Mouse (Mus musculus) midbrain, embryonic 13.5 days (tissue): ENCODE results near the gene Mical3. TPM values are rescaled to one million over a fixed set of nuclear protein-coding genes. Genes with fewer than 3 reads are reported as not detected.

Experiments used
- ATAC-seq: fragments of 200-750 bp; cut with Nextera tagmentation; 2 replicates; pipeline ENCODE4 v1.8.0; 2017; ENCODE audit warnings: mild to moderate bottlenecking, moderate TSS enrichment, moderate library complexity
- H3K27ac ChIP-seq: fragments of 300-500 bp; sonication (generic); 2 replicates; pipeline ENCODE4 v1.5.1; 2015; ENCODE audit warnings: inconsistent platforms, mild to moderate bottlenecking, moderate library complexity
- H3K27me3 ChIP-seq: fragments of 300-500 bp; sonication (generic); 2 replicates; pipeline ENCODE4 v1.6.1; 2015; ENCODE audit warnings: mild to moderate bottlenecking, inconsistent platforms
- H3K36me3 ChIP-seq: fragments of 300-500 bp; sonication (generic); 2 replicates; pipeline ENCODE4 v1.6.1; 2015; ENCODE audit warnings: mild to moderate bottlenecking, inconsistent platforms
- H3K4me1 ChIP-seq: fragments of 300-500 bp; sonication (generic); replicated peaks from 2 replicates; pipeline ENCODE4 v1.6.1; 2015; ENCODE audit warnings: inconsistent platforms
- H3K4me2 ChIP-seq: fragments of 300-500 bp; sonication (generic); replicated peaks from 2 replicates; pipeline ENCODE4 v1.6.1; 2015; ENCODE audit warnings: moderate library complexity, mild to moderate bottlenecking, inconsistent platforms
- H3K4me3 ChIP-seq: fragments of 300-500 bp; sonication (generic); replicated peaks from 2 replicates; pipeline ENCODE4 v1.5.1; 2015; ENCODE audit warnings: mild to moderate bottlenecking, inconsistent platforms
- H3K9ac ChIP-seq: fragments of 300-500 bp; sonication (generic); replicated peaks from 2 replicates; pipeline ENCODE4 v1.6.1; 2015; ENCODE audit warnings: mild to moderate bottlenecking, inconsistent platforms
- H3K9me3 ChIP-seq: fragments of 300-500 bp; sonication (generic); 2 replicates; pipeline ENCODE4 v1.6.1; 2016; ENCODE audit warnings: mild to moderate bottlenecking, inconsistent platforms
- WGBS: fragments of 180-500 bp; shearing (Covaris S2); methylation state at CpG from one replicate; pipeline ENCODE4 v1.1.7; 2015; 5-methylcytosine and 5-hydroxymethylcytosine counted together
- polyA plus RNA-seq: library from polyadenylated mRNA; unstranded; fragments of >200 nt; fragmentation: Nextera tagmentation; extraction: Ambion mirVana; gene quantifications from 2 replicates; pipeline ENCODE4 v1.2.1, GENCODE M21; 2015

Mical3 gene
- polyA plus RNA-seq, 1 experiment from 2014 or later = 35.7 TPM

- ATAC-seq = no peak
Observed at GRCm38 (mm10) chr6:121073312-121073711, 57.5 kb downstream of the Mical3 start.

GRCm38 (mm10) chr6:121072615-121073014 lies 58.2 kb downstream of the Mical3 start:
- Histone ChIP-seq H3K4me3 (no peak overlapping the region), H3K4me2 (no peak overlapping the region)
- WGBS = 80% methylated on average over 2 of the region's 2 CpGs

More at GRCm38 (mm10) chr6:121073312-121073711, 57.5 kb downstream of the Mical3 start:
- Histone ChIP-seq H3K36me3 (no peaks in the 10 kb centered on the region), H3K4me2 (no peak overlapping the region), H3K27ac (no peak overlapping the region), H3K9ac (no peak overlapping the region), H3K9me3 (no peaks in the 10 kb centered on the region), H3K4me3 (no peak overlapping the region), H3K27me3 (no peaks in the 10 kb centered on the region), H3K4me1 (peaks cover 7% of the 10 kb centered on the region; the same call in 1 of the 2 replicates)
- 87% methylated on average over 7 of the region's 7 CpGs for WGBS

GRCm38 (mm10) chr6:121070584-121071230 lies 60.1 kb downstream of the Mical3 start:
- ATAC-seq = no peak
- Histone ChIP-seq H3K27ac (no peak overlapping the region), H3K4me3 (no peak overlapping the region), H3K27me3 (no peaks in the 10 kb centered on the region), H3K9me3 (no peaks in the 10 kb centered on the region), H3K9ac (no peak overlapping the region), H3K4me2 (no peak overlapping the region), H3K4me1 (peaks cover 31% of the 10 kb centered on the region), H3K36me3 (no peaks in the 10 kb centered on the region)
- WGBS = 85% methylated on average over 9 of the region's 9 CpGs

More at GRCm38 (mm10) chr6:121072615-121073014, 58.2 kb downstream of the Mical3 start:
- no peak overlapping the region for H3K9ac ChIP-seq
- no peaks in the 10 kb centered on the region for H3K36me3 ChIP-seq
- no peaks in the 10 kb centered on the region for H3K9me3 ChIP-seq
- peaks cover 12% of the 10 kb centered on the region for H3K4me1 ChIP-seq
- no peak overlapping the region for H3K27ac ChIP-seq
- no peak for ATAC-seq
- H3K27me3 ChIP-seq = no peaks in the 10 kb centered on the region

- Histone ChIP-seq H3K4me1 (peaks cover 47% of the 10 kb centered on the region), H3K9me3 (no peaks in the 10 kb centered on the region), H3K27me3 (no peaks in the 10 kb centered on the region), H3K27ac (no peak overlapping the region), H3K36me3 (no peaks in the 10 kb centered on the region), H3K4me2 (no peak overlapping the region), H3K9ac (no peak overlapping the region), H3K4me3 (no peak overlapping the region)
- WGBS = 83% methylated on average over 8 of the region's 8 CpGs
- ATAC-seq = no peak
Observed at GRCm38 (mm10) chr6:121069156-121069555, 61.6 kb downstream of the Mical3 start.

- H3K36me3 ChIP-seq = no peaks in the 10 kb centered on the region
- H3K4me1 ChIP-seq = peaks cover 53% of the 10 kb centered on the region
- ATAC-seq = no peak
Observed at GRCm38 (mm10) chr6:121068087-121068464, 62.7 kb downstream of the Mical3 start.

GRCm38 (mm10) chr6:121067426-121068086 lies 63.2 kb downstream of the Mical3 start:
- no peaks in the 10 kb centered on the region for H3K9me3 ChIP-seq
- 64% methylated on average over 11 of the region's 11 CpGs for WGBS
- H3K4me3 ChIP-seq = no peak overlapping the region
- H3K36me3 ChIP-seq = no peaks in the 10 kb centered on the region
- no peak overlapping the region for H3K4me2 ChIP-seq
- H3K9ac ChIP-seq = no peak overlapping the region
- H3K27ac ChIP-seq = no peak overlapping the region
- H3K4me1 ChIP-seq = peaks cover 53% of the 10 kb centered on the region
- no peaks in the 10 kb centered on the region for H3K27me3 ChIP-seq
- no peak for ATAC-seq

More at GRCm38 (mm10) chr6:121068087-121068464, 62.7 kb downstream of the Mical3 start:
- no peaks in the 10 kb centered on the region for H3K27me3 ChIP-seq
- 88% methylated on average over 7 of the region's 7 CpGs for WGBS
- no peak overlapping the region for H3K27ac ChIP-seq
- no peak overlapping the region for H3K4me2 ChIP-seq
- no peaks in the 10 kb centered on the region for H3K9me3 ChIP-seq
- no peak overlapping the region for H3K4me3 ChIP-seq
- H3K9ac ChIP-seq = no peak overlapping the region

- Histone ChIP-seq H3K9me3 (no peaks in the 10 kb centered on the region), H3K9ac (no peak overlapping the region), H3K27ac (no peak overlapping the region), H3K27me3 (no peaks in the 10 kb centered on the region), H3K36me3 (no peaks in the 10 kb centered on the region), H3K4me2 (no peak overlapping the region), H3K4me1 (peaks cover 53% of the 10 kb centered on the region), H3K4me3 (no peak overlapping the region)
- ATAC-seq = no peak
- WGBS = 51% methylated on average over 6 of the region's 6 CpGs
Observed at GRCm38 (mm10) chr6:121066761-121067160, 64.0 kb downstream of the Mical3 start.

GRCm38 (mm10) chr6:121064356-121065015 lies 66.3 kb downstream of the Mical3 start:
- Histone ChIP-seq H3K36me3 (no peaks in the 10 kb centered on the region), H3K9me3 (no peaks in the 10 kb centered on the region), H3K4me1 (peaks cover 47% of the 10 kb centered on the region), H3K9ac (peak overlapping the region; percentile 61), H3K4me2 (peak overlapping the region; percentile 42), H3K27me3 (no peaks in the 10 kb centered on the region), H3K4me3 (peak overlapping the region; percentile 10), H3K27ac (peak overlapping the region; percentile 91)
- 36% methylated on average over 17 of the region's 17 CpGs for WGBS
- ATAC-seq = peak; percentile 87

GRCm38 (mm10) chr6:121063771-121064170 lies 67.0 kb downstream of the Mical3 start:
- H3K4me3 ChIP-seq = no peak overlapping the region
- 0 out of 2 replicates have a peak, but pooled peaks have one; percentile 12 for ATAC-seq
- H3K36me3 ChIP-seq = no peaks in the 10 kb centered on the region
- peaks cover 46% of the 10 kb centered on the region for H3K4me1 ChIP-seq
- peak overlapping the region; percentile 61; the same call in 1 of the 2 replicates for H3K9ac ChIP-seq
- H3K27me3 ChIP-seq = no peaks in the 10 kb centered on the region
- no peaks in the 10 kb centered on the region for H3K9me3 ChIP-seq
- 81% methylated on average over 8 of the region's 8 CpGs for WGBS
- H3K4me2 ChIP-seq = no peak overlapping the region
- peak overlapping the region; percentile 91 for H3K27ac ChIP-seq

GRCm38 (mm10) chr6:121062891-121063408 lies 67.8 kb downstream of the Mical3 start:
- WGBS = 95% methylated on average over 17 of the region's 17 CpGs
- no peak overlapping the region for H3K27ac ChIP-seq
- no peaks in the 10 kb centered on the region for H3K27me3 ChIP-seq
- H3K9ac ChIP-seq = no peak overlapping the region
- ATAC-seq = no peak
- H3K4me2 ChIP-seq = no peak overlapping the region
- H3K9me3 ChIP-seq = no peaks in the 10 kb centered on the region
- no peaks in the 10 kb centered on the region for H3K36me3 ChIP-seq
- no peak overlapping the region for H3K4me3 ChIP-seq
- peaks cover 44% of the 10 kb centered on the region for H3K4me1 ChIP-seq

- no peak overlapping the region for H3K4me3 ChIP-seq
- H3K27ac ChIP-seq = no peak overlapping the region
- 94% methylated on average over 2 of the region's 2 CpGs for WGBS
- H3K9ac ChIP-seq = no peak overlapping the region
- H3K4me1 ChIP-seq = no peaks in the 10 kb centered on the region; the same call in 1 of the 2 replicates
- H3K4me2 ChIP-seq = no peak overlapping the region
- no peaks in the 10 kb centered on the region for H3K9me3 ChIP-seq
- ATAC-seq = no peak
- no peaks in the 10 kb centered on the region for H3K36me3 ChIP-seq
- H3K27me3 ChIP-seq = no peaks in the 10 kb centered on the region
Observed at GRCm38 (mm10) chr6:121058039-121058438, 72.8 kb downstream of the Mical3 start.
